Mouse (Mus musculus) mouse trophoblast stem cell (cell line): ENCODE results near the gene Serhl.
"Not testable (repeated sequence)": the region's sequence is repeated elsewhere in the genome, so short reads cannot be mapped to it uniquely, and the experiment has no call there.

Experiments
- in situ Hi-C, 2 experiments: fragments of 300-500 bp; cut with MseI, MboI; formaldehyde crosslinking; loops; 2 replicates in 1 of 2; 3 replicates in 1 of 2; pipeline ENCODE4 v1.15.1; 2025

Gene Serhl

DNA sequence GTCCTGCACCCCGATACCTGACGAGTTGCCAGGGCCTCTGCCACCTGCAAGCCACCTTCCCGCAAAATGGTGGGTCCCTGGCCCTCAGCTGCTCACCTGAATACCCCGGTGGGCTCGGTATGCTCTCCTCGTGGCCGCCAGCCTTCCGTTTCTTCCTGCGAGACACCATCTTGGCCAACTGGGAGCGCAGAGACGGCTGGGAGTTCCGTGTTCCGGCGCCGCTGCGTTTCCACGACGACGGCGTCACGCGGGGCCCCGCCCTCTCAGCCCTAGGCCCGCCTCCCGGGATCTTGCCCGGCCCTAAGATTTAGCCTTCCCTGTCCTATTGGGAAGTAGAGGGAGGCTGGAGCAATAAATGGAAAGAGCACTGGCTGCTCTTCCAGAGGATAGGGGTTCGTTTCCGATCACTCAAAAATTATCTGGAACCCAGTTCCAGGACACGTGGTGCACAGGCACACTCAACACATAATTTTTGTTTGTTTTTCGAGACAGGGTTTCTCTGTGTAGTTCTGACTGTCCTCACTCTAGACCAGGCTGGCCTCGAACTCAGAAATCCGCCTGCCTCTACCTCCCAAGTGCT lies 33.4 kb downstream of the Serhl start, which contains the start of gene Rrp7a:
Gene Rrp7a (minus strand): TSS at position 236 of the 580 bp plus-strand sequence.
- in situ Hi-C loops = no loop called here

- in situ Hi-C loops = no loop called here
Observed at GRCm38 (mm10) chr15:83124625-83125024, 35.3 kb downstream of the Serhl start.

DNA sequence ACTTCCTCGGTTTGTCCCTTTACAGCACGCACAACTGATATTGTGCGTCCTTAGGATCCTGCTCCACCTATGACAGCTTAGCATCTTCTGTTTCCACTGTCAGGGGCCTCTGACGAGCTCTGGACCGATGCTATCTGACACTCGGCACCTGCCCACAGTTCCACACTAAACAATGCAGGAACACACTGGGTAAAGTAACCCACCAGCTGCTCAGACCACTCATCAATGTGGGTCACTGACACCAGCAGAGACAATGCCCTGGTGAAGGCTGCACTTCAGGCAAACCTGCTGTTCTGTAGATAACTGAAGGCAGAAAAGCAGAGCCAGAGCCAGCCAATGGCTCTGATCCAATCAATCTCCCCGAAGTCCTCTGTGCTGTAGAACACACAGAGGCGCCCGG lies 37.3 kb downstream of the Serhl start:
- in situ Hi-C loops = no loop called here

DNA sequence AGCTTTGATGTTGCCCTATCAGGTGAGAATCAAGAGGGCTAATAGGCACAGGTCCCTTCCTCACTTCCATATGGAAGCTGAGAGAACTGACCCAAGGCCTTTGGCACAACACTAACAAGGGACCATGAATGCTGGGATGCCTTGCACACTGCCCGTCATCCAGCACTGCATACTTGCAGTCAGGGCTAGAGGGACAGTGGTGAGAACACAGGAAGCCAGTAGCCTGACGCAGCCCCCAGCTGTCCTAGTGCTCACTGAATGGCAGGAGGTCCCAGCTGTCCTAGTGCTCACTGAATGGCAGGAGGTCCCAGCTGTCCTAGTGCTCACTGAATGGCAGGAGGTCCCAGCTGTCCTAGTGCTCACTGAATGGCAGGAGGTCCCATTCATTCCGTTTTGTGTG lies 37.7 kb downstream of the Serhl start:
- in situ Hi-C loops = not testable (repeated sequence)

DNA sequence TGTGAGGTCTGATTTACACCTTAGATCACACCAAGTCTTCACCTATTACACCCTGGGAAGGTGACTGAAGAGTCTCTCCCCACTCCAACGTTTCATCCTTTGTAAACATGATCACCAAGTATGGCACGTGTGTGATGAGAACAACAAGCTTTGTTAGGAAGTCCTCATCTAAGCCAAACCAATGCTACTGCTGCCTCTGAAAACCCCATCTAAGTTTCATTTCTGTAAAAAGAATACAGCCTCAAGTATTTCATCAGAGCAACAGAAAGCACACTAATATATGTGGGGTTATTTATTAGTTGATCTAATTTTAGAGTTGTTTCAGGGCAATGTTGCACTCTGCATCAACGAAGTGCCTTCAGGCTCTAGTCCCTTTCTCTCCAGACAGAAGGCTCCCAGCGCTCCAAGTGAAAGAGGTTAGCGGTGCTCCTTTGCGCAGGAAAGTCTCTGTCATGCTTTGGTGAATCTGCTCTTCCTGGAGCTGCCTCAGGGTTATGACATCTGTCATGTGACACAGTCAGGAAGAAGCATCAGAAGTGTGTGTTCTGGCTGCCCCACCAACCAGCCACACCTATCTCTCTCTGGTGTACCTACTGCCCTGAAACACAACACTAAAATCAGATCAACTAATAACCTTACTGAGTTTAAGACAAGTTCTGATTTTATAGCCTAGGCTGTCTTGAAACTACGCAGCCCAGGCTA lies 40.4 kb downstream of the Serhl start:
- in situ Hi-C loops = no loop called here

DNA sequence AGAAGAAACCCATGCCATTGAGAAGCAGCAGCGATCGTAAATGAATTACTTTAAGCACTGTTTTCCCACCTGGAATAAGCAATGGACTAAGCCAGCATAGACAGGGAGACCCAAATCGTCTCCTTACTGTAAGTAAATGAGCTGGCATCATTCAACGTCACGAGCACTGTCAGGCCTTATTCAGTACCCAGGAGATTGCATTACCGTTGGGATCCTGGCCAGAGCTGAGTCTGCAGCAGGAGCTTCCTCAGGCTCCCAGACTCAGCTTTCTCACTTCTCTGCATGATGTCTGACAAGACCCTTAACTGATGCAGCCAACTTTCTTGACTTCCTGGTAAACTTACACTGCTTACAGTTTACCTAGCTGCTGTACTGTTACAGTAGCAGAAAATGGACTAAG lies 45.4 kb downstream of the Serhl start:
- in situ Hi-C loops = no loop called here

DNA sequence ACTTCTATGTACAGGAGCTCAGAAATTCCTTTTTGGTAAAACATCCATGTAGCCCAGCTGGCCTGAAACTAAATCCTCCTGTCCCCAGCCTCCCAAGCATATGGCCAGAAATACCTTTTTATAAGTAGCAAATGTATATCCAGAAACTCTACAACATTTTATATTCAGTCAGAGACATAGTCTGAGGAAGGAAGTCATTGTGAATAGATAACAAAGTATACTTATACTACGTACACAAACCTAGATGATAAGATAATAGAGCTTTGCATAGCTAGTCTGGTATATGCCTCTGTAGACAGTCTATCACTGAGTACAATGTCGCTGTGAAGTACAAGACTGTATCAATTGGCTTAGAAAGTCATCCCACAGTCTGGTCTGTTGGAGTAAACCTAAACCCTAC lies 46.3 kb downstream of the Serhl start:
- in situ Hi-C loops = no loop called here

GRCm38 (mm10) chr15:83142861-83143260 lies 53.6 kb downstream of the Serhl start:
- in situ Hi-C loops = no loop called here

- in situ Hi-C loops = no loop called here
Observed at GRCm38 (mm10) chr15:83145541-83145940, 56.2 kb downstream of the Serhl start.

DNA sequence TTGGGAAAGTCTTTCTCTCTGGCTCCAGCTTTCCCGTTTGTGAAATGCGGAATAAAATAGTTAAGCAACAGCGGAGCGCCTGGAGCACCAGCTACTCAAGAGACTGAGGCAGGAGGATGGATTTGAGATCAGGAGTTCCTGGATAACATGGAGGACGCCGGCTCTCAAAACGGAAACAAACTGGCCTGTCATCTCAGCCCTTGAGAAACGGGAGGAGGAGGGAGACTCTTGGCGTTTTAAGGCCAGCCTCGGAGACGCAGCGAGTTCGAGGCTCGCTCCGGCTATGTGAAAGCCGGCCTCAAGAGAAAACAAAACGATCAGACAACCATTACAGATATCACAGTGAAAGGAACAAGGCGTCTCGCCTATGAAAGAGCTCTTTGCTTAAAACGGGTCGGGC lies 59.1 kb downstream of the Serhl start:
- in situ Hi-C loops = no loop called here

GRCm38 (mm10) chr15:83148801-83149195 lies 59.5 kb downstream of the Serhl start:
- in situ Hi-C loops = no loop called here

DNA sequence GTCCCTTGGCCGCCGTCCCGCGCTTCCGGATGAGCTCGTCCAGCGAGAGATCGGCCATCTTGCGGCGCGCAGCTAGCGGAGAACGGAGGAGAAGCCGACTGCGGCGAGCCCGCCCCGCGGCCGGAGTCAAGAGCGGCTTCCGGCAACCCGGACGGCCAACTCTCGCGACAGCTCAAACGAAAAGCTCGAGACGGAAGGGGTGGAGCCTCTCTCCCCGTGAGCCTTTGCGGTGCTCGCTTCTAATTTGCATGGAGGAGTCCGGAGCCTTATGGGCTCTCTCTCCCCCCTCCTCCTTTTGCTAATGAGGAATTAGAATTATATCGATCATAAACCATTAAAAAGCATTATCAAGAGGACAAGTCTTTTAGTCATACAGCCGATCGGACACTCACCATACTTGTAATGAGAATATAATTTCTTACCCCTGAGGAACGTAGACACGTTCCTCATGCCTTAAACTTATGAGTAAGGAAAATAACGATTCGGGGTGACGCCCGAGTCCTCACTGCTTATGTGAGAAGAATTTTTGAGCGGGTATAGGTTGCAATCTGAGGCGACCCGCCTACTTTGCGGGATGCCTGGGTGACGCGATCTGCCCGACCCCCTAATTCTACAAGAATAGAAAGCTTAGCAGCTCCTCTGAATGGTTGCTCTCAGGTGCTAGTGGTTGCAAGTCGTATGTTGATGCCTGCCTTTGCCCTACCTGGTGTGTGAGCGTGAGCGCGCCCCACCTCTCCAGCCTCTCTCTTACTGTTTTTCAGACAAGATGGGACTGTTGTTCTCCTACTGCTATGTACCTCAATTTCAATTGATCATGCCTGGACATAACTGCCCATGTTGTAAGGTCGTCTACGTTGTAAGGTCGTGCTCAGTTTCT lies 60.1 kb downstream of the Serhl start, which contains the start of gene Poldip3:
Gene Poldip3 (minus strand): TSS at position 189 of the 877 bp plus-strand sequence.
- in situ Hi-C loops = no loop called here

DNA sequence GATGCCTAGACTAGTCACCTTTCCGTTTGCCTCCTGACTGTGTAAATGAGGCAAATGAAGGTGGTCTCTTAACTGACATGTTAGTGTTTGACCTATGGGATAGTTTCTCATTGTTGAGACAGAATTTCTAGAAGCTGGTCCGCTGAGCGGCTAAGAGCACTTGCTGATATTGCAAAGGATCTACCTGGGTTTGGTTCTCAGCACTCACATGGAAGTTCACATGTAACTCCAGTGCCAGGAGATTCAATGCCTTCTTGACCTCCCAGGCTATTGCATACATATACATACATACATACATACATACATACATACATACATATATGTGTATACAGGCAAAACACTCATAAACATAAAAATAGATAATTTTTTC lies 60.8 kb downstream of the Serhl start:
- in situ Hi-C loops = no loop called here

- in situ Hi-C loops = no loop called here
Observed at GRCm38 (mm10) chr15:83150694-83151093, 61.4 kb downstream of the Serhl start.

DNA sequence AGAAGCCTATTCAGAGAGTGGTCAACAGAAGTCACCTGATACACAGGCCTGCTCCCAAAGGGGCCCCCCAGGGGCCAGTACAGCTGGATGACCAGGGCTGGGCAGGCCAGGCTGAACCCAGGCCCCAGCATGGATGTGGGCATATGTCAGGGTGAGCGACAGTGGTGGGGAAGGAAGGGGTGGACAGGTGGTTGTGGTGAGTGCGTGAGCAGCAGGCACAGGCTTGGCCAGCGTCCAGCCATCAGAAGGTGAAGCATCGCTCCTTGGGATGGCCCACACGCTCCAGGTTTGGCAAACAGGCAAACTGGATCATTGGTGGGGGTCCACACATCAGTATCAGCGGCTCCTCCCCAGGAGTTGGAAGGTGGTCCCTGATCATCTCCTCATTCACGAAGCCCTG lies 65.0 kb downstream of the Serhl start:
- in situ Hi-C loops = no loop called here

- in situ Hi-C loops = loop anchor here in 1 of 2 experiments (5.0 kb wide), 1 partner anchor 51 kb away; no protein-coding TSS in a partner anchor
Observed at GRCm38 (mm10) chr15:83155672-83156419, 66.5 kb downstream of the Serhl start.

DNA sequence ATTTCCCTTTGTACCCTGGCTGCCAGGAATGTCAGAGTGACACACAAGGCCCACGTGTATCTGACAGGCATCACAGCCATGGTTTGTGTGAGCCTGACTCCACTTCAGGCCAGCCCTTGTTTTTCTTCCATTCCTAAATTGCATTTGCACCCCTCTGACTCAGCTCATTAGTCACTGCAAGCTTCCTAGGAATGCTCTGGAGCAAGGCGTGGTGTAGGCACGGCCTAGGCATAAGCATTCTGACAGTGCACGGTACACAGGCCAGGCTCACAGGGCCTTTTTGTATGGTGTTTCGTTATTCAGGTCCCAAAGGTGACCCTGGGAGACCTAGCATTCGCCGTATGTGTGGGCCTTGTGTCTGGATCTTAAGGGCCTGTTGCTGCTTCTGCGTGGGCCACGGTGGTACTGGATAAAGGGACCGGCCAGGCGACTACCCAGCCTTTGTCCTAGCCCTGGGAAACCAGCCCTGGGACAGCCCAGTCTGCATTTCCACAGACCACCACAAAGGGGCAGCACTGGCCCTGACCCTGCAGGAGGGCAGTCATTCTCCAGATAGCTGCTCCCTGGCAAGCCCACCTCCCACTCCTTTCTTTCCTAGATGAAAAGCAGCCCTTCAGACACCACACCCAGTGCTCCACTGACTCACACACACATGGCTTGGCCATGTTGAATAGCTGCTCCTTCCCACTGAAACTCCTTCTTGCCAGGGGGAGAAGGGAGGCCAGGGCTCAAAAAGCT lies 67.8 kb downstream of the Serhl start:
- in situ Hi-C loops = loop anchor here in 1 of 2 experiments (5.0 kb wide), 1 partner anchor 50 kb away; no protein-coding TSS in a partner anchor

- in situ Hi-C loops = loop anchor here in 1 of 2 experiments (5.0 kb wide), 1 partner anchor 50 kb away; no protein-coding TSS in a partner anchor
Observed at GRCm38 (mm10) chr15:83157667-83158064, 68.4 kb downstream of the Serhl start.

DNA sequence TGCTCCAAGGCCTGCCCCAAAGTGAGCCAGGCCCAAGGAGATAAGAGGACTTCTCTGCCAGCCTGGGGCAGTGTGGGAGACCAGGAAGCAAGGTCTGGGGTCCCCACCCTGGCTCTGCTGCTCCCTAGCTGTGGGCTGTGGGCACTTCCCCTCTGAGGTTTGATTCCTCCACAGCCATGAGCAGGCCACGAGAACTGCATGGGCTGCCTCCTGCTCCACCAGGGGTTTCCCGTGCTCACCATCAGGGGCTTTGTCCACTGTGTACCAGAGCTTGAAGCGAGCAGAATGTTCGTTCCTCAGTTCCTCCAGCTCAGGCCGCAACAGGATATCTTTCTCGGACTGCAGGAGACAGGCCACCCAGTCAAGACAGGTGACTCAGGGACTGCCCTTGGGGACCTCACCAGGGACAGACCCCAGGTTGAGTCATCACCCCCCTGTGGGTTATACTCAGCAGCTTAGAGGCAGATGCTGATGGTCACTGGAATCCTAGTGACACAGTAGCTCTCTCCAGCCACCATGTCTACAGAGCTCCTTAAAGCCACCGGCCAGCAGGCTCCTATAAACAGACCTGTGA lies 69.4 kb downstream of the Serhl start:
- in situ Hi-C loops = loop anchor here in 1 of 2 experiments (5.0 kb wide), 1 partner anchor 49 kb away; no protein-coding TSS in a partner anchor

DNA sequence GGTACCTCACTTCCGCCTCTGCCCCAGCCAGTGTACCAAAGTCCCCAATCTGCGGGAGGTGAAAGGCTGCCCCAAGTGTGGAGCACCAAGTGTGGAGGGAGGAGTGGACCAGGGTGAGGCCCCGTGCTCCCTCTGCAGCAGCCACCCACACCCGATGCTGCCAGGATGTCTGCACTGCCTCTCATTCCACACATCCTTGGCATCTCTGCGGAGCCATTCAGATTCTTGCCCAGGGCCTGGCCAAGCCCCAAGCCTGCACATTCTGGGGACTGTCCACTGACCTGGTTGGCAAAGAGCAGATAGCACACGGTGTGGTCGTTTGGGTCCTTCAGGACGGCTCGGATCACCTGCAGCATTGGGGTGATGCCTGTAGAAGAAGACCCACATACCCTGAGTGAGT lies 70.5 kb downstream of the Serhl start:
- in situ Hi-C loops = loop anchor here in 1 of 2 experiments (5.0 kb wide), 1 partner anchor 47 kb away; no protein-coding TSS in a partner anchor
